Comparison of ENCODE assay signal across 9 mouse cellular contexts in the genomic region with DNA sequence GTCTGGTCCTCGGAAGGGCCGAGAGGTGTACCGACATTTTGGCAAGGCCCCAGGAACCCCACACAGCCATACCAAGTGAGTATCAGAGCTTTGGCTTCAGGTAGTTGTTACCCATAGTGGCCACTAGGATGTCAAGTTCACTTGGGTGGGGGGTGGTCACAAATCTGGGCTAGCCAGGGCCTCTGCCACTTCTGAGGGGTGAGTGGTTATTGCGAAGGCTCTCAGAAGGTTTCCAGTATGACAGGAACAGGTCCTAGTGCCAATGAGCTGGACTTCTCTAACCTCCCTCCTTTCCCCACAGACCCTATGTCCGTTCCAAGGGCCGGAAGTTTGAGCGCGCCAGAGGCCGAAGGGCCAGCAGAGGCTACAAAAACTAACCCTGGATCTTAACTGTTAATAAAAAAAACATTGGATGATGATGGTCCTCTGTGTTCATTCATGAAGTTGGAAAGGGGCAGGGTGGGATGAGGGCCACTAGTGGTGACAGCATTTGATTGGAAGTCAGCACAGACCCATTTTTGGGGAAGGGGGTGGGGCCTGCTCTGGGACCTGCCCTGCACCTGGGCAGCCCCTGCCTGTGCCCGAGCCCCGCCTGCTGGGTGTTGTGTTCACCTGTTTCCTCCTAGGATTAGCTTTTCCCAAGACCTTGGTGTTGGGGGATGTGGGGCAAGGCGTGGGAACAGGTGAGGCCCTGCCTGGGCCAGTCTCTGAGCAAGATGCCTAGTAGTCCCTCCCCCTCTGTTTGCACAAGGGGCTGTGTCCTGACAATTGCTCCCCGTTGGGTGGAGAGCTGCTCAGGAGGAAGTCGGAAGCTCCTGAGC. TPM values are rescaled to one million over a fixed set of nuclear protein-coding genes. Genes with fewer than 3 reads are reported as not detected.
A peak's percentile ranks its signal among the peaks of the same experiment; 100 is the strongest.
DNase-seq lines count a peak whose midpoint lies in the region; ATAC-seq and TF ChIP-seq lines count a peak whose summit lies in the region.
"Had no signal": no experiment of that assay in that cellular context is flagged by ENCODE, and none has a peak within 500 bp of the region (broad histone marks: within the 10 kb centered on the region; RNA-seq: fewer than 3 reads in every experiment).

A gene (plus strand): TSS at position 800 of the 821 bp plus-strand sequence.

- TF ChIP-seq CTCF in liver, adult 2 months (IDR thresholded peaks at IDR 0.05; ENCODE audit: low read depth, low read length) = peak; percentile 18; the same call in 1 of the 2 replicates
- TF ChIP-seq CTCF in lung, postnatal 0 days (IDR thresholded peaks at IDR 0.05) = peak; percentile 46

- no peak for TF ChIP-seq POLR2A in liver, adult 2 months (IDR thresholded peaks at IDR 0.05; ENCODE audit: extremely low read depth, insufficient read depth, low read length)

- peaks cover 5% of the 10 kb centered on the region; the same call in 1 of the 2 replicates for H3K79me2 ChIP-seq in liver, adult 2 months (ENCODE audit: control insufficient read depth, insufficient read depth, low read length)

- TF ChIP-seq EP300 in lung, postnatal 0 days (IDR thresholded peaks at IDR 0.05) = no peak

- H3K4me1 ChIP-seq in liver, adult 2 months (ENCODE audit: control insufficient read depth, insufficient read depth, low read length) = peaks cover 17% of the 10 kb centered on the region
- peaks cover 37% of the 10 kb centered on the region for H3K4me1 ChIP-seq in forebrain, embryonic 13.5 days
- peaks cover 16% of the 10 kb centered on the region for H3K4me1 ChIP-seq in lung, postnatal 0 days (ENCODE audit: insufficient read depth, low read depth, low read length)

- no peak for ATAC-seq in forebrain, embryonic 13.5 days
- ATAC-seq in lung, postnatal 0 days = peak; percentile 11

- H3K27ac ChIP-seq in liver, adult 2 months (replicated peaks; ENCODE audit: insufficient read depth, low read depth, low read length) = no peak within 1 kb of the TSS
- H3K27ac ChIP-seq in forebrain, embryonic 13.5 days = peak within 1 kb of the TSS; percentile 6; the same call in 1 of the 2 replicates
- no peak within 1 kb of the TSS for H3K27ac ChIP-seq in lung, postnatal 0 days (ENCODE audit: low read length)

- H3K36me3 ChIP-seq in liver, adult 2 months (ENCODE audit: control insufficient read depth, insufficient read depth, low read length) = peaks cover 7% of the 10 kb centered on the region
- H3K36me3 ChIP-seq in forebrain, embryonic 13.5 days (ENCODE audit: poor library complexity, severe bottlenecking) = peaks cover 66% of the 10 kb centered on the region
- H3K36me3 ChIP-seq in lung, postnatal 0 days (ENCODE audit: insufficient read depth, low read length) = peaks cover 23% of the 10 kb centered on the region

- no peaks in the 10 kb centered on the region for H3K9me3 ChIP-seq in forebrain, embryonic 13.5 days (replicated peaks)
- no peaks in the 10 kb centered on the region for H3K9me3 ChIP-seq in lung, postnatal 0 days (ENCODE audit: low read length)

- WGBS in liver, adult 2 months = 81% methylated on average over 14 of the region's 14 CpGs
- WGBS in forebrain, embryonic 13.5 days = 85% methylated on average over 14 of the region's 14 CpGs
- 65% methylated on average over 12 of the region's 14 CpGs for WGBS in lung, postnatal 0 days

- peak; percentile 21 to 46 for DNase-seq in adrenal gland, adult (ENCODE audit: inconsistent age in 2 of 2, low spot score in 1 of 2)
- no peak for DNase-seq in adrenal gland, postnatal 36 days
- DNase-seq in liver, adult 2 months (ENCODE audit: extremely low read depth, low read depth, low spot score) = no peak
- no peak for DNase-seq in liver
- peak; percentile 59 for DNase-seq in lung, postnatal 0 days (ENCODE audit: low spot score)
- DNase-seq in gastrocnemius, adult 18-20 months (ENCODE audit: low spot score) = no peak
- no peak for DNase-seq in thymus, adult 18-20 months
- DNase-seq: heart, postnatal 4 days had no signal

- no peak within 1 kb of the TSS for H3K4me3 ChIP-seq in liver, adult 2 months (ENCODE audit: insufficient read depth, low read depth, low read length)
- H3K4me3 ChIP-seq in forebrain, embryonic 13.5 days = no peak within 1 kb of the TSS
- no peak within 1 kb of the TSS for H3K4me3 ChIP-seq in lung, postnatal 0 days (ENCODE audit: low read depth, low read length)

- no peak within 1 kb of the TSS for H3K4me2 ChIP-seq in forebrain, embryonic 13.5 days
- no peak within 1 kb of the TSS for H3K4me2 ChIP-seq in lung, postnatal 0 days (replicated peaks; ENCODE audit: low read depth, low read length)

- H3K27me3 ChIP-seq in liver, adult 2 months (ENCODE audit: control insufficient read depth, insufficient read depth, low read length) = no peaks in the 10 kb centered on the region
- no peaks in the 10 kb centered on the region for H3K27me3 ChIP-seq in forebrain, embryonic 13.5 days
- H3K27me3 ChIP-seq in lung, postnatal 0 days (replicated peaks; ENCODE audit: insufficient read depth, low read length) = no peaks in the 10 kb centered on the region

- no peak within 1 kb of the TSS for H3K9ac ChIP-seq in liver, adult 2 months (ENCODE audit: low read depth, low read length)
- peak within 1 kb of the TSS; percentile 98; the same call in 1 of the 2 replicates for H3K9ac ChIP-seq in forebrain, embryonic 13.5 days
- no peak within 1 kb of the TSS for H3K9ac ChIP-seq in lung, postnatal 0 days (replicated peaks; ENCODE audit: low read depth)

RNA-seq across cellular contexts. Expression of the gene that starts here (rescaled TPM):
- total RNA-seq in adrenal gland, postnatal 36 days (2021) = under 1 TPM; 0.36 to 0.46 TPM
- 0.18 TPM in 1 of 2 replicates, not detected in the other for total RNA-seq in liver, adult 2 months (2014; rRNA removed)
- 0.05 and 0.10 TPM in 2 replicates for polyA plus RNA-seq in liver, adult 2 months (2012; rRNA removed)
- polyA plus RNA-seq in forebrain, embryonic 13.5 days (2015; fragmentation: Nextera tagmentation; extraction: Ambion mirVana) = 1.3 TPM in 2 replicates
- polyA plus RNA-seq in lung, postnatal 0 days (2015; fragmentation: Nextera tagmentation; extraction: Ambion mirVana) = 1.7 and 2.3 TPM in 2 replicates
- total RNA-seq in gastrocnemius, adult 18-20 months (2021) = under 1 TPM in 1 of 2 experiments, not detected in 1; 0.18 TPM

Comparison
In these comparisons a context has a peak if more than half of its experiments do, and no peak if none do; other contexts are left out.
1. DNase-seq: peak in adrenal gland, adult (2 of 2) and lung, postnatal 0 days (single experiment); none in adrenal gland, postnatal 36 days (0 of 2), liver, adult 2 months (single experiment), liver (single experiment), gastrocnemius, adult 18-20 months (single experiment) and thymus, adult 18-20 months (0 of 2).